Mouse (Mus musculus) small intestine, adult 2 months (tissue): ENCODE data around the gene Ccdc13.

Experiments used
- CTCF ChIP-seq: fragments of 200-500 bp; IDR thresholded peaks from 2 replicates; pipeline ENCODE4 v1.5.1; 2012; ENCODE audit warnings: low read depth, mild to moderate bottlenecking, control low read depth, inconsistent platforms, low read length, moderate library complexity, mixed read lengths; ENCODE audit not compliant: insufficient replicate concordance, insufficient read length; ENCODE audit errors: extremely low read depth
- POLR2A ChIP-seq: fragments of 200-500 bp; IDR thresholded peaks from 2 replicates; pipeline ENCODE4 v1.6.1; 2012; ENCODE audit warnings: low read depth, mild to moderate bottlenecking, control low read depth, inconsistent platforms, low read length, moderate library complexity

DNA sequence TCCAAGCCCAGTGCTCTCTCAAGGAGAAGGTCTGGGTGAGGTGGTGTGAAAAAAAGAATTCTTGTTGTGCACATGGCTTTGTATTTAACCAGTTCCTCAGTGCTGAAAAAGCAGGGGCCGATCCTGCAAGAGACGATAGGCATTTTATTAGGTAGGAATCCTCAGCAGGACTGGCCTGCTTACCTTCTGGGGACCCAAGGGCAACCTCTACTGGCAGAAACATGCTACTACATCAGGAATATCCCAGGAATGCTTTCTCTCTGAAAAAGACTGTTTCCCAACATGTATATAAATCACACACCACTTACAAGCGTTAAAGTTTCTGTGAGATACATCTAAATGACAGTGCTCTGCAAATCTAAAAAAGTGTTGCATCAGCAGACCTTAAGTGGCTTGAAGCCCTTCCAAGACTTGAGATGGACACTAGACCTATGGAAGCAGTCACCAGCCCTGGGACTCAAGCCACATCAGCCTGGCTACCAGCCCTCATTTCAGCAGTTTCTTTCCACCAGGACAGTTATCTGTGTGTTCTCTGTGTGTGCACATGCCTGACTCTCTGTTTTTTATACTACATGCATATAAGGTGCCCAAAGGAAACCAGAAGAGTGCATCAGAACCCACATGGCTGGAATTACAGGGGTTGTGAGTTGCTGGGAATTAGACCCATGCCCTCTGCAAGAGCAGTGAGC is 37.9 kb upstream of the Ccdc13 start:
- TF ChIP-seq CTCF (peak; percentile 67; the same call in 1 of the 2 replicates), POLR2A (no peak)
